Mouse (Mus musculus) layer of hippocampus, postnatal 14 days (tissue): ENCODE results near the gene Gsk3b. TPM values are rescaled to one million over a fixed set of nuclear protein-coding genes. Genes with fewer than 3 reads are reported as not detected.

ENCODE experiments used
- DNase-seq, 2 experiments: peaks; one replicate each; pipeline ENCODE4 v3.0.0; 2021 to 2022; ENCODE audit warnings: low spot score in 2 of 2, mixed read lengths in 1 of 2
- total RNA-seq, 2 experiments: library from RNA; stranded (reverse); gene quantifications; 2 replicates each; pipeline ENCODE4 v1.2.3; 2021

Gene Gsk3b
- total RNA-seq, 2 experiments from 2014 or later = 189 to 199 TPM

GRCm38 (mm10) chr16:38274737-38275136 lies 185.9 kb downstream of the Gsk3b start:
- no peak for DNase-seq

- no peak for DNase-seq
These were observed 191.0 kb downstream of the Gsk3b start for GRCm38 (mm10) chr16:38279794-38280193.

DNA sequence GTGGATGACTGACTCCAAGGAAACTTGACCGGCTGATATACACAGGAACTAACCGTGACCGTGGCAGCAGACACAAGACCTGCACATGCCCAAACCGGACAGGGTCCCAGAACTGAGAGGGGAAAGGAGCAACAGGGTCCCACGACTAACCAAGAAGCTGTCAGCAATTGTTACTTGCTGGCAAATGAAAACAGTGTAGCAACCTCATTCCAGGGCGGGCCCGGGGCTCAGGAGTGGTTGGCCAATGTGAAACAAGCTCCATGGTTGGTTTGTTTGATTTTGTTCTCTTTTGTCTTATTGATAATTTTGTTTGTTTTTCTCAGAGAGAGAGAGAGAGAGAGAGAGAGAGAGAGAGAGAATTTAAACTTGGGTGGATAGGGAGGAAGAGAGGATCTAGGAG lies 192.2 kb downstream of the Gsk3b start:
- DNase-seq = no peak

DNA sequence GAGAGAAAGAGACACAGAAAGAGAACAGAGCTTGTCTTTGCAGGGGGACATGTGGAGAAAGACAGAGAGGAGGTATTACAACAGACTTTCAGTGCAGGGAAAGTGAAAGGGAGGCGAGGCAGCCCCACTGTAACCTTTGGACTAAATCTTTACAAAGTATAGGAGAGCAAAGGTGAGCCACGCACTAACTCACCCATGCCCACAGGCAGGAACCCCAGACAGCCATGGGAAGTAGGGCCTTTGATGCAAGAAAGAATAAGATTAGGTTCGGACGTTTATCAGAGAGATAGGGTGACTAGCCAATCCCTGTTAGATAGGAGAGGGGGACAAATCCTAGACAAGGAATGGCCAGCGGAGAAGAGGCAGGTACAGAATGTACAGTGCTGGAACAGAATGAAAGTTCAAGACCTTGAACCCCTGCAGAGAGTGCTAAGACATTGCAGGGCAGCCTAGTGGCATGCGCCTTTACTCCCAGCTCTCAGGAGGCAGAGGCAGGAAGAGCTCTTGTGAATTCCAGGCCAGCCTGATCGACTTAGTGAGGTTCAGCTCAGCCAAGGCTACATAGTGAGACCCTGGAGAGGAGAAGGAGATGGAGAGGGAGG lies 193.9 kb downstream of the Gsk3b start:
- DNase-seq = no peak

DNA sequence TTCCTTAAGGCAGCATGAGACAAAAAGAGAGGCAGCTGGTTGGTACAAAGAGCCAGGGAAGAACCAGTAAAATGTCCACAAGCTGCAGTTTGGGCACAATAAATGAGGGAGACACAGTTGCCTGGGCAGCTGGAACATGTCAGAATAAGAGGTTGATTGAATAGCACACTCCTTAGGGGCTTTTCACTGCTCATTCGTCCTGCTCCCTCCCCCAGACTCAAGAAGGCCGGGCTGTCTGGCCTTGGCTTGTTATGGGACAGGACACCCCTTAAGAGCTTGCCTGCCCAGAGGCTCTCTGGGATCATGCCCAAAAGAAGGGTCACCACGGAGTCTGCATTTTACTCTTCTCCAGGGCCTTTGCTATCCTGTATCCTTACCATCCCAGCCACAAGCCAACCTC lies 194.5 kb downstream of the Gsk3b start:
- DNase-seq = no peak

DNA sequence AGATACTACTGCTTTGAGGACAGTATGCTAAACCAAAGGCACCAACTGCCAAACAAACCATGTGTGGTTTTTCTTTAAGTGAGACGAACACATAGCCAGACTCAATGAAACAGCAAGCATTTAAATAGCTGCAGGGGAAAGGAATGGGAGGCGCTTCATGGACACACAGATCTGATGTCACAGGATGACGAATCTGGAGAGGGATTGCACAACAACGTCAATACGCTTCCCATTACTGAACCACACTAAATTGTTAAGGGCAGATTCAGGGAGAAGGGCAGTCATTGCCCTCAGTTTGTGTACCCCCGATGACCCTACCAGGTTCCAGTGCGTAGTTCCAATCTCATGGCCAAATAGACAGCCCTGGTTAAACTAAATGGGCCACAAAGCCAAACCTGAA lies 197.0 kb downstream of the Gsk3b start:
- DNase-seq = no peak

- DNase-seq = no peak
These were observed 197.7 kb downstream of the Gsk3b start for GRCm38 (mm10) chr16:38286541-38286940.

DNA sequence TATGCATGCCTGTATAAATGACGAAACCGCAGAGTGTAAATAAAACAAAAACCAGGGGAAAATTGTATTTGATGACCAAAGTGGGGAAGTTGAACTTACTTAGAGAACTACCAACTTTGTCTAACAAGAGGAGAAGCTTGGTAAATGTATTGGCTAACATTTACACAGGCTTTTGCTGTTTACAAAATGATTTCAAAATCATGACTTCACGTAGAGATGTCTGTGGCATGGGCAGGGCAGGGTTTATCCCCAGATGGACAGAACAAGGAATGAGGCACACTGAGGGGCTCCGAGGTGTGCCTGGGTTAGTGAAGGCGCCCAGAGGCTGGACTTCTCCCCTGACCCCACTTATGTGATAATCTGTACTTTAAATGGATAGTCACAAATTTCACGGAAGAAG lies 198.6 kb downstream of the Gsk3b start:
- no peak for DNase-seq

GRCm38 (mm10) chr16:38287762-38288161 lies 199.0 kb downstream of the Gsk3b start:
- no peak for DNase-seq

DNA sequence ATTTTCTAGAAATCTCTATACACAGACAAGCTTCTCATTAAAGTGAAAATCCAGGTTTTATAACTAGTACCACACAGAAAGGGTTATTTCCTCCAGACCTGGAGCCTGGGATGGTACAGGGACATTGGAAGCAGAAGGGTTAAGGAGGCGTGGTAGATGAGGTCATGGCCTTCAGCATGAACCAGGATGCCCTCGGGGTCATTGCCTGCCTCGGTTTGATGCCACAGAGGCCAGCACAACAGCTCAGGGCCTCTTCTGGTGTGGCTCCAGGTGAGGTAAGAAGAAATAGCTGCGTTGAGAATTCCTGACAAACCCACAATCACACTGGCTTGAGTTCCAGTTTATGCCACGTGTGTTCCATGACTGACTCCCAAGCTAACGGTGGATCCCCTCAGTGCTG lies 200.1 kb downstream of the Gsk3b start:
- DNase-seq = no peak

- DNase-seq = no peak
These were observed 201.3 kb downstream of the Gsk3b start for GRCm38 (mm10) chr16:38290151-38290550.

DNA sequence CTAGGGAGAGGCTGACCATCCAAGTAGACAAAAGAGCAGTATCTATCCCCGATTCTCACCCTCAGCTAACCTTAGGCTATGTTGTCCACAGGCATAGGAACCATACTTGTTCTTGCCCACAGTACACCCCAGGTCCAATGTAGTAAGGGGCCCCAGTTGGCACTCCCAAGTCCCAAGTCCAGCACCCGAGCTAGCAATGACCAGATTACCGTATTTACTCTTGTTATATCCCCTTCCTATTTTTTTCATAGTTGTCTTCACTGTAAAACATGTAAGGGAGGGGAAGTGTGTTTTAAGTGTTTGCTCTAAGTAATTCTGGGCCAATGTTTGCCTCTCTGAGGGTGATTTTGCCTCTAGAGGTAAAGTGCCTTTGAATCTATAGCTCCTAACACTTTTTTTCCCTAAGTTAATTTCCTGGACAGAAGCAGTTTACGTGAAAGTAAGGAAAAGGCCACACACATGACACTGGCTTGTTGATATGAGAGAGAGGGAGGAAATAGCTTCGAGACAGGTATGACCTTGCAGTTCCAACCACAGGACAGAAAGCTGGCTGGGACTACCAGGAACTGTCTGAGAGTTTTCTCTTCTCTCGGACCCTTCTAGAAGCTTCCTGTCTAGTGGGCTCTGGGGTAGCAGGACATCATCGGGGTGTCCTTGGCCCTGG lies 206.0 kb downstream of the Gsk3b start, which contains the start of gene Nr1i2:
Gene Nr1i2, minus strand, starts transcription at position 140 of the 664 bp plus-strand sequence.
- DNase-seq = no peak

DNA sequence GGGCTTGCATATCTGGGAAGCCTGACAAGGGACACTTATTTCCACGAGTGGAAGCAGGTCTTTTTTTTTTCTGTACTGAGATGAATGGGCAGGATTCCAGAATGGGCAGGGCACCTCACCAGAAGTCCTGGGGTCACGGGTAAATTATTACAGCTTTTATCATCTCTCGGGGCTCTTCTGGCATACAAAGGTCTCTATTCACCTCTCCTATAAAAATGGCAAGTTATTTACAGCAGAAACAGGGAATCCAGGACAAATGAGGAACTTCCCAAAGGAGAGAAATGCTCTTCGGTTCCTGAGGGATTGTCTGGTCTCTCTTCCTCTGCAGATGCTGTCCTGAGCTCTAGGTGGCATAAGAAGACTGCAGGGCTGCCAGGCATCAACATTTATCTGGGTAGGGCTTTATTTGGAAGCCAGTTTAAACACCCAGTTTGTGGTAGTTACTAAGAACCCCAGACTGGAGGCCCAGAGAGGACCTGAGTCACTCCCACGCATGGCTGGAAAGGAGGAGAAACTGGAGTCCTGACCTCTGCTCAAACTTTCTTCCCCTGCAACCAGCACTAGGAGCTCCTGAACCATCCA lies 206.6 kb downstream of the Gsk3b start:
- no peak for DNase-seq

Other genes starting within 250 kb of the Gsk3b start
- under 1 TPM in 1 of 2 experiments, not detected in 1; 0.45 TPM for gene Gm36028, start 227.9 kb upstream of the Gsk3b start, total RNA-seq
- gene Lrrc58, start 220.6 kb upstream of the Gsk3b start, total RNA-seq = 100 to 1,000 TPM; 123 to 140 TPM
- 1 to 10 TPM; 1.1 to 1.2 TPM for gene Gpr156, start 172.5 kb upstream of the Gsk3b start, total RNA-seq
- not detected for gene Nr1i2, start 205.8 kb downstream of the Gsk3b start, total RNA-seq